Mouse (Mus musculus): ENCODE data around the gene Ppp1r32.

Gene Ppp1r32

GRCm38 (mm10) chr19:10482703-10483102 lies at the start of gene Ppp1r32:
TSS of gene Ppp1r32 (minus strand) at chr19:10482928.
- in situ Hi-C loops (cut with MboI, MseI), result no loop called here

GRCm38 (mm10) chr19:10530082-10530481 lies 47.4 kb upstream of the Ppp1r32 start:
- in situ Hi-C loops (cut with MboI, MseI), result no loop called here

- in situ Hi-C loops (cut with MboI, MseI), result no loop called here
These were observed 43.2 kb upstream of the Ppp1r32 start, which contains the start of gene Sdhaf2 for GRCm38 (mm10) chr19:10525910-10526309. TSS of gene Sdhaf2 (minus strand) at chr19:10526142.

DNA sequence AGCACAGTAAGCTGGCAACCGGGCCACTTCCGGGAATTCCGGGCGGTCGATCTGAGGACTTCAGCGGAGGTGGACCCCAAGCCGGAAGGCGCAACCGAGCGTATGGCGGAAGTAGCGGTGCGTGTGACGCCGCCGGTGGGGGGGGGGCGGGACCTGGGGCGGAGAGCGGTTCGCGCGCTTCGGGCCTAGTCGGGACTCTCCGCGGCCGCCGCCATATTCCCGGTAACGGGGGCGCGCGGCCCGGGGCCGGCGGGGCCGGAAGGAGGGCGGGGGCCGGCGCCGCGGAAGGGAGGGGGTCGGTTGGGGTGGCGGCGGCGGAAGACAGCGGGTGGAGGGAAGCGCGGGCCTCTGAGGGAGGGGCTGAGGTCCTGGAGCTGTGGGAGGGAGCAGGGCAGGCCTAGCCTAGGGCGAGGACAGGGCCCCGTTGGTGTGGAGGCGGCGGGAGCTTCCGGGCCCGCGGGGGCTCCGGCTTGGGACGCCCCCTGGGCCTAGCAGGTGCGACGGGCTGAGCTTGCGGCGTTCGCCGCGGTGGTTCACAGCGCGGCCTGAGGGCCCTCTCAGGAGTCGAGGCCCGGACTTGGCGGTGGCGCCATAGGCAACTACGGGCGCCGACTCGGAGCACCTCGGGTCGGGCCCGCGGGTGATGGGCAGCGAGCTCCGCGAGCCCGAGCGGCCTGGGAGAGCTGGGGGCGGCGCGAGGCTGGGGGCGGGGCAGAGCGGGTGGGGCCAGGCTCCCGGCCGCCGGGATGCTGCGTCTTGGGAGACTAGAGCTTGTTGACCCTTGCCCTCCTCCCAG lies 42.6 kb upstream of the Ppp1r32 start, which contains the start of gene Cpsf7:
Cpsf7 (plus strand) TSS at position 161 of the 796 bp plus-strand sequence.
- in situ Hi-C loops (cut with MboI, MseI), result no loop called here

DNA sequence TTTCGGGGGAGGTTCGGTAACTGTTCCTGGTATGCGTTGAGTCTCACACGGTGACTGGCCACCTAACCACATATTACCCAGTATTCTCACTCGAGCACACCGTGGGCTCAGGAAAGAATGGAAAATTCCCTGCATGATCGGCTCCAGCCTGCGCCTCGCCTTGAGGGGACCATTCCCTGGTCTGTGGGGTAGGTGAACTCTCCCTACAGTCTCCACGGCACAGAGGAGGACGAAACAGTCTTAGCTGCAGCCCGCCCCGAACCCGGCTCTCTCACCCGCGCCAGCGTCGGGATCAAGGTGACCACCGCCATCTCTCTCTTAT lies 42.0 kb upstream of the Ppp1r32 start:
- in situ Hi-C loops (cut with MboI, MseI), result no loop called here

DNA sequence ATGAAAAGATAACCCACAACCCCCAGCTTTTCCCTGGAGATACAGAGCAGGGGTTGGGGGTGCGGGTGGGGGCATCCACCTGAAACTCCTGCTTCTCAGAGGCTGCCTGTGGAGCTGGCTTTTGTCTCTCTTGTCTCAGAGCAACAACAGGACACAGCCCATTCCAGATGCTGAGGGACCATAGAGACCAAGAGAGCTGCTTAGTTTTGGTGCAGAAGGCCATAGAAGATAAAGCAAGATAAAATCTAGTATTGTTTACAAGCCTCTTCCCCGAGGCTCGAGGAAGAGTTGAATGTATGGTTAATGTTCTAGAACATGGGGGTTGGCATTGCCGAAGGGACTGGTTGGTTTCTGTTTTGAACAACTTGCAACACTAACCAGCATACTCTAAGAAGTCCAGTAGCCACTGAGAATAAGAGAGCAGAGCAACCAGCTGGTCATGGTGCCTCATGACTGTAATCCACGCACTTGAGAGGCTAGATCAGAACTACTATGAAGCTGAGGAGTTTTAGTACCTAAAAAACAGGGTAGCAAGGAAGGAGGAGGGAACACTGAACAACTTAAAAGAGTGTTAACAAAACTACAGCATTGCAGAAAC lies 40.9 kb upstream of the Ppp1r32 start:
- in situ Hi-C loops (cut with MboI, MseI), result no loop called here

DNA sequence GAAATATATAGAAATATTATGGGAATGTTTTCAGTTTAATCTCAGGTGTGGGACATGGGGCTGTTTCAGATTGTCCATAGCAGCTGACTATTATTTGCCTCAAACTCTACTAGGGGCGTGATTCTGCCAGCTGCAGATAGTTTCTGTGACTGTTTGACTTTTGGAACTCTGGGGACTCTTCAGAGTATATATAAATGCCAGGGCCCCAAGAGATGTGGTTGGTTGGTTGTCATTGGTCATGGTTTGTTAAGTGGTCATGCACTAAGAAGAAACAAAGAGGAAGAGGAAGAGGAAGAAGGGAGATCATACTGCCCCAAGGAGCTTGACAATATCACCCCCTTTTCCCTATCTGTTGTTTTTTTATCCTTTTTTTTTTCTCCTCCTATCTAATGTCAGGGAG lies 39.2 kb upstream of the Ppp1r32 start:
- in situ Hi-C loops (cut with MboI, MseI), result no loop called here

GRCm38 (mm10) chr19:10520355-10520754 lies 37.6 kb upstream of the Ppp1r32 start:
- in situ Hi-C loops (cut with MboI, MseI), result no loop called here

GRCm38 (mm10) chr19:10510759-10511330 lies 28.1 kb upstream of the Ppp1r32 start:
- in situ Hi-C loops (cut with MboI, MseI), result no loop called here

- in situ Hi-C loops (cut with MboI, MseI), result no loop called here
These were observed 19.8 kb upstream of the Ppp1r32 start for GRCm38 (mm10) chr19:10502571-10502970.

DNA sequence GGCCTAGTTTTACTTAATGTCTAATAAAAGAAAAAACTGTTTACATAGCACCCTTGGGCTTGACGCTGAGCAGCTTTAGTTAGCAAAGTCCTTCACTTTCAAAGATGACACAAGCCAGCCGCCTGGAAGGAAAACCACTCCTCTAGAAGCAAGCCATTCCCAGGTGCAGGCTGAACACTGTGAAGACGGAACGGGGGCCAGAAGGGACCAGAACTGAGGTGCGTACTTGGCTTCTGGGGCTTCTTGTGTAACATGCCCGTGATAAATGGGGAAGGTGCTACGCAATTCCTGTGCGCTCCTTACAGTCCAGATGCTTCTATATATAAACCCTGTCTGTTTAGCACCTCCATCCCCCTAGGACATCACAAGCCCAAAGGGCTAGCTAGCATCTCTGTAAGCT lies 17.9 kb upstream of the Ppp1r32 start:
- in situ Hi-C loops (cut with MboI, MseI), result no loop called here

DNA sequence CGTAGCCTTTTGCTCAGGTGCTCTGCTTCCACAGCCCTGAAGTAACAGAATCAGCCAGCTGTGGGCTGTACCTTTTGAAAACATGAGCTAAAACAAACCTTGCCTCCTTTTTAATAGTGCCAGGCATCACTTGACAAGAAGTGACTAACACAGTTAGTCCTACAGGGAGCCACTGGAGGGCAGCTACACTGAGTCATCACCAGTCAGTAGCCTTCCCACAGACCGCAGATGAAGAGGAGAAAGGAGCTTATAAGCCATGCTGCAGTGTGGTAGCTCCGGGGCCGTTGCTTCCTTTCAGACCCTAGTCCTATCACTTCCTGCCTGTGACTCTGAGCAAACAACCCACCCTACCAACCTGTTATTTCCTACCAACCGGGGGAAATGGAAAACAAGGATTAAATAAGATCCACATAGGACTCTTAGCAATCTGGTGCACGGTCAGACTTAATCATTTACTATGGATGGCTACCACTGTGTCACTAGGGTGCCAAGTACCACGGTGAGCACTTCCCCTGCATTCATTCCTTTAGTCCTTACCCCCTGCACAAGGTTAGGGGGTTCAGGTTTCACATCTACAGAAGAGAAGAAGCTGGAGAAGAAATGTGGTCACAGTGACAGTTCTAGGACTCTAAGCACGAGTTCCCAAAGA lies 14.9 kb upstream of the Ppp1r32 start:
- in situ Hi-C loops (cut with MboI, MseI), result no loop called here

DNA sequence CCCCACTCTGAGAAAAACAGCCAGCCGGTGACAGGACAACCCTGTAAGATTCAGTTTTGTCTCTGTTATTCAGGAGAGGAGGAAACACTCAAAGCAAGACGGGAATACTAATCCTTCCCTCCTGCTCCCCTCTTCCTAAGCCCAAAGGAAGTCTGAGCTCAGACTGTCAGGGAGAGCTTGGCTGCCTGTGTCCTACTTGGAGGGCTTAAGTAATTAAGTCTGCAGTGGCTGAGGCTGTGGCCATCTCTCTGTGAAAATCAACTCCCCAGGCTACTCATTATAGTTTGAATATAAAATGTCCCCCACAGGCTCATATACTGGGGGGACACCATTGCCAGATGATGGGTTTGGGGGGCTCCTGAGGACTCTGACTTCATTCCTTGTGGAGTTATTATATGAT lies 14.2 kb upstream of the Ppp1r32 start:
- in situ Hi-C loops (cut with MboI, MseI), result no loop called here

- in situ Hi-C loops (cut with MboI, MseI), result no loop called here
These were observed 12.9 kb upstream of the Ppp1r32 start for GRCm38 (mm10) chr19:10495670-10496069.

GRCm38 (mm10) chr19:10486264-10486738 lies 3.6 kb upstream of the Ppp1r32 start:
- in situ Hi-C loops (cut with MboI, MseI), result loop anchor here (5.0 kb wide), 1 partner anchor 34 kb away; no protein-coding TSS in a partner anchor

GRCm38 (mm10) chr19:10479541-10479940 lies 3.2 kb downstream of the Ppp1r32 start:
- in situ Hi-C loops (cut with MboI, MseI), result no loop called here

GRCm38 (mm10) chr19:10473779-10474178 lies 8.9 kb downstream of the Ppp1r32 start:
- in situ Hi-C loops (cut with MboI, MseI), result no loop called here

DNA sequence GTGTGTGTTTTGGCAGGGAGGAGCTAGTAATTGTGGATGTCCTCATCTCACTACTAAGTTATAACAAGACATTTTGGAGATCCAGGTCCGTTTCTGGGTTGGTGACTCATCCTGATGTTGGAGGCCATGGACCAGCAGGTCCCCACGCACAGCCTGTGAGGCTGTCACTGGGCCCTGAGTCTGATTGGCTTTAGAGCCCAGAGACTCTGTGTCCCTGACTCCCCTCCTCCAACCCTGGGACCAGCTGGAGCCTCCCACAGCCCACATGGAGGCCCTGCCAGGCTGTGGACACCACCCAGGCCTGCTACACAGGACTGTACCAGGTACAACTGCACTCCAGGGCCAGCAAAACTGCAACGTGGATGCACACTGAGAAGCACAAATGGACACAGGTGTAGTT lies 9.8 kb downstream of the Ppp1r32 start:
- in situ Hi-C loops (cut with MboI, MseI), result no loop called here

DNA sequence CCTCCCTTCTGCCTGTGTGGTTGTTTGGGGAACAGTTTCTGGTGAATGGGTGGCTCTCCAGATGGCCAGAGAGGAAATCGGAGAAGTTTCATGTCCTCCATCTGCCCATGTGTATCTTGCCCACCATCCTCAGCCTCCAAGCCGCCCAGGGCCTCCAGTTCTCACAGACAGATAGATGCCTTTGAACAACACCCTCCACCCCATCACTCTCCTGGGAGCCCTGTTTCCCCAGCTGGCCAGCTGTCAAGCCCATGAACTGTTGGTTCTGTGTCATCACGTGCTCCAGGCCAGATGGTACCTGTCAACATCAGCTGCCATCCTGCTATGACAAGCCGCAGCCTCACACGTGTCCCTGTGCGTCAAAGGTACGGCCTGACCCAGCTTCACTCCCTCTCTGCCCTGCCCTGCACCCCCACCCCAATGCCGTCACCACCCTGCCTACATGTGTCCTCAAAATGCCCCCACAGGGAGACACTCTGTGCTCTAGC lies 13.5 kb downstream of the Ppp1r32 start:
- in situ Hi-C loops (cut with MboI, MseI), result no loop called here

DNA sequence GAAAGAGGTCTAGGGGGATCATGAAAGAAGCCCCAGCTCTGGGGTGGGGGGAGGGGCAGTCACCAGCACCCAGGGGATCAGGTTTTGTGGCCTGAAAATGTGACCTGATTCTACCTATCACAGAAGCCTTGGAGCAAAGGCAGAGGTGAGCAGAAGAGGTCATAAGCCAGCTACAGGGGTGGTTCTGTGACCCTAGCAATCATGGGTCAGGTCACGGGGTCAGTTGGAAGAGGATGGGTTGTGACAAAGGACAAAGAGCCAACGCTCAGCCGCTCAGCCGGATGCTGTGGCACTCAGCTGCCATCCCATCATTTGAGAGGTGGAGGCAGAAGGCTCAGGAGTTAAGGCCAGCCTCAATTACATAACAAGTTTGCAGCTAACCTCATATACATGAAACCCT lies 18.3 kb downstream of the Ppp1r32 start:
- in situ Hi-C loops (cut with MboI, MseI), result no loop called here

DNA sequence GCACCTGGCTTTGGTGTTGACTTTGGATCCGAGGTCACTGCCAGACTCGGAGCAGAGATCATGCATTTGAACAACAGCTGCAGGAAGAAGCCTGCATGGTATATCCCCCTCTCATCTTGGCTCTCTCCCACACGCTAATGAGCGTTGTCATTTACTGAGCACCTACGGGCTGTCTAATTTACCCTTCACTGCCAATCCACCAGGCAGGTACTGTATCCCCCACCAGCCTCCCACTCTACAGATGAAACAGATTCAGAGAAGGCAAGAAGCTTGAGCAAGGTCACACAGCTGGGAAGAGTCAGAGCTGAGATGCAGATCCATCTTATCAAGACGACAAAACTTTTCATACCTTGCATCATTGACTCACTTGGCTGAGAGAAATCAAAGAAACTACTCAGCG lies 21.1 kb downstream of the Ppp1r32 start:
- in situ Hi-C loops (cut with MboI, MseI), result no loop called here

- in situ Hi-C loops (cut with MboI, MseI), result no loop called here
These were observed 22.8 kb downstream of the Ppp1r32 start for GRCm38 (mm10) chr19:10459907-10460306.
